Mouse (Mus musculus): ENCODE measurements at regions not wholly inside any gene's neighbourhood (a gene's known extent, or its start where the extent isn't known, plus 50 kb on each side); places are given as distances from the start of the nearest gene placed in this dataset.

DNA sequence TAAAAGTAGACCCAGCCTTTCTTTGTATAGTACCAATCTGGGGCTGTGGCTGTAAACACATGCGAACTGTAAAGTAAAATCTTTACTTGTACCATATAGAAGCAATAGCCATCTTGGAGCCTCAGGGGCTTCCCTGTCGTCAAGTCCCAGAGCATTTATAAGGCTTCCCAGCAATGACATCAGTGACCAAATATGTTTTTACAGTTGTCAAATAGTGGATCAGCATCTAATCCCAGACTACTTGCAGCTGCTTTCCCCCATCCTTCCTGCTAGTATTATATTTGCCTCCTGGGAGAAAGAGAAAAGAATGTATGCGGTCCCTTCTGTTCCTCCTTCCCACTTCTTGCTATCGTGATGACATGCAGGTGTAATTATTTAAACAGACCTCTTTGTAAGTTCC lies 531.5 kb upstream of the Zic4 start:
- no peak for TF ChIP-seq CTCF (IDR thresholded peaks at IDR 0.05 in 2 of 3, conservative IDR thresholded peaks at IDR 0.05 in 1 of 3; ENCODE audit: control insufficient read depth in 1 of 3, insufficient read depth in 1 of 3, low read depth in 2 of 3, low read length in 3 of 3, poor library complexity in 1 of 3, severe bottlenecking in 1 of 3)
- TF ChIP-seq POLR2A (IDR thresholded peaks at IDR 0.05; ENCODE audit: control insufficient read depth in 1 of 2, insufficient read depth in 1 of 2, low read depth in 1 of 2, low read length in 2 of 2, poor library complexity in 1 of 2) = no peak
- no peak for TF ChIP-seq ZC3H11A (IDR thresholded peaks at IDR 0.05; ENCODE audit: low read depth, low read length)
- TF ChIP-seq NELFE (IDR thresholded peaks at IDR 0.05; ENCODE audit: low read depth, low read length) = no peak
- TF ChIP-seq GATA1 (IDR thresholded peaks at IDR 0.05; ENCODE audit: low read depth, low read length) = no peak
- no peak for TF ChIP-seq USF2 (IDR thresholded peaks at IDR 0.05; ENCODE audit: borderline replicate concordance in 1 of 2, insufficient read depth in 1 of 2, low read depth in 1 of 2, low read length in 2 of 2)
- no peak for TF ChIP-seq MAFK (IDR thresholded peaks at IDR 0.05; ENCODE audit: borderline replicate concordance, low read depth, low read length)
- no peak for TF ChIP-seq MAX (IDR thresholded peaks at IDR 0.05; ENCODE audit: low read length)
- no peak for TF ChIP-seq ELF1 (IDR thresholded peaks at IDR 0.05; ENCODE audit: low read depth, low read length)
- no peak for TF ChIP-seq E2F4 (IDR thresholded peaks at IDR 0.05; ENCODE audit: borderline replicate concordance, low read depth, low read length)
- TF ChIP-seq TCF12 (IDR thresholded peaks at IDR 0.05; ENCODE audit: low read depth, low read length) = no peak
- TF ChIP-seq MYC (IDR thresholded peaks at IDR 0.05; ENCODE audit: low read depth, low read length) = no peak
- no peak for TF ChIP-seq EP300 (IDR thresholded peaks at IDR 0.05; ENCODE audit: low read depth in 1 of 2, low read length in 2 of 2)
- TF ChIP-seq UBTF (IDR thresholded peaks at IDR 0.05; ENCODE audit: borderline replicate concordance, insufficient read depth, low read depth, low read length) = no peak

All from MEL (cell line).